Mouse (Mus musculus): ENCODE data around the gene Unc80. TPM values are rescaled to one million over a fixed set of nuclear protein-coding genes. Genes with fewer than 3 reads are reported as not detected.
A peak's percentile ranks its signal among the peaks of the same experiment; 100 is the strongest.

The Unc80 gene
- polyA plus RNA-seq, 1 experiment from 2014 or later: 0.01 TPM

DNA sequence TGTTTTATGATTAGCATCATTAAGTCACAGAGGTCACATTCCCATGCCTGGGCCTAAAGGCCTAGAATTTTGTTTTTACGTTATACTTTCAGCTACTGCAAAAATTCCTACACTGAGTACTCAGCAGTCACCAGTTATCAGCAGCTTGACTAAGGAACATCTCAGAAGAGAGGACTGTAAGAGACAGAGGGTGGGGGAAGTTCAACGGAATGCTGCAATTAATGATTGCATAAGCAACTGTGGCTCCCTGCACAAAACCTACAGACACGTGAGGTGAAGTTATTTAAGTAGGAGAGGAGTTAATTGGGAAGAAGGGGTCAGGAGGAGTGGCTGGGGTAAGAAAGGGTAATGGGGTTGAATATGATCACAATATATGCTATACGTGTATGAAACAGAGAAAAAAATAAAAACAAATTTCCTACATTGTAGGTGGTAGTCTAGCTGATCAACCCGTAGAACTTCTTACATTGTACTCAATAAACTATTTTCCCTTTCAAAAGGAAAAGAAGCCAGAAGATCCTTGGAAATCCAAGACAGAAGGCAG lies 232.1 kb downstream of the Unc80 start:
- WGBS: 43% methylated on average over 5 of the region's 5 CpGs
- no peaks in the 10 kb centered on the region for H3K4me1 ChIP-seq (replicated peaks; ENCODE audit: insufficient read depth, low read length)
- H3K9me3 ChIP-seq (replicated peaks; ENCODE audit: low read length): no peaks in the 10 kb centered on the region
- H3K4me2 ChIP-seq (ENCODE audit: low read length): peak overlapping the region; percentile 76
- no peak overlapping the region for H3K9ac ChIP-seq (ENCODE audit: low read depth, low read length)
- ATAC-seq (replicated peaks; ENCODE audit: low FRiP score, low read depth) (peak; percentile 4; the same call in 1 of the 2 replicates), DNase-seq (ENCODE audit: low spot score) (no peak)
- no peak for TF ChIP-seq CTCF (IDR thresholded peaks at IDR 0.05; ENCODE audit: low read depth)
- no peaks in the 10 kb centered on the region for H3K27me3 ChIP-seq (ENCODE audit: insufficient read depth, low read length)
- H3K4me3 ChIP-seq (replicated peaks; ENCODE audit: low read depth, low read length): peak overlapping the region; percentile 87
- no peaks in the 10 kb centered on the region for H3K36me3 ChIP-seq (ENCODE audit: insufficient read depth, low read length)
- no peak overlapping the region for H3K27ac ChIP-seq

DNA sequence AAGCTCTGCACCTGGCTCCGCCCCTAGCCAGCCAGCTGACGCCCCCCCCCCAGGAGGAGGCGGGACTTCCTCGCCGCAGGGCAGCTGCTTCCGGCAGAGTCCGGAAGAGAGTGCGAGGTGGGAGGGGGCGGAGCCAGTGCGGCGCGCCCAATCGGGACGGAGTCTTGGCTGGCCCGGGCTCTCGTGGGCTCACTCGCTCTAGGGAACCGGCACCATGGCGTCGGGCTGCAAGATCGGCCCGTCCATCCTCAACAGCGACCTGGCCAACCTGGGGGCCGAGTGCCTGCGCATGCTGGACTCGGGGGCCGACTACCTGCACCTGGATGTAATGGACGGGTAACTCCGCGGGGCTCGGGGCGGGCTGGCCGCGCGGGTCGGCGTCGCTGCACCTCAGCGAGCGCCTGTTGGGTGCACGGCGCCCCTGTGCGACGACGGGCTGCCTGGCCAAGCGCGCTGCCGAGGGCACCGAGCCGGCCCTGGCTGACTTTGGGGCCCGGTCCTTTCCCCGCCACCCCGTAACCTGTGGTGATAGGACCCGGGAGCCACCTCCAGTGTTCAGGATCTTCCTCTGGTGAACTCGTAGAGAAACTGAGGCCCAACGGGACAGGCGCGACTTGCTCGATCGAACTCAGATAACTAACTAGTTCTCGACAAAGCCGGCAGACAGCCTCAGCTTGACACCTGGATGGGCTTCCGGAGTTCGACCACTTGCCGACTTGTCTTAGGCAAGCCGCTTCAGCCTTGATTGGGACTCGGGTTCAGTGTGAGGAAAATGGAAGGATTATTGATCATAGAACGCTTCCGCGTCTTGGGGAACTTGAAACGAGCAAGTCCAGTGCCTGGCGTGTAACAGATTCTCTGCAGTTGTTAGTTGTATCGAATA lies 232.8 kb downstream of the Unc80 start, which contains the start of gene Rpe:
Gene Rpe, plus strand, starts transcription at position 139 of the 883 bp plus-strand sequence.
- Histone ChIP-seq H3K4me3 (replicated peaks; ENCODE audit: low read depth, low read length) (peak within 1 kb of the TSS; percentile 87), H3K27me3 (ENCODE audit: insufficient read depth, low read length) (no peaks in the 10 kb centered on the region), H3K4me2 (ENCODE audit: low read length) (peak within 1 kb of the TSS; percentile 76), H3K4me1 (replicated peaks; ENCODE audit: insufficient read depth, low read length) (no peaks in the 10 kb centered on the region), H3K36me3 (ENCODE audit: insufficient read depth, low read length) (no peaks in the 10 kb centered on the region), H3K9ac (ENCODE audit: low read depth, low read length) (peak within 1 kb of the TSS; percentile 84), H3K9me3 (replicated peaks; ENCODE audit: low read length) (no peaks in the 10 kb centered on the region), H3K27ac (peak within 1 kb of the TSS; percentile 88)
- TF ChIP-seq CTCF (IDR thresholded peaks at IDR 0.05; ENCODE audit: low read depth): peak; percentile 2; the same call in 1 of the 2 replicates
- peak; percentile 96 for DNase-seq (ENCODE audit: low spot score)
- under 1% methylated on average over 70 of the region's 73 CpGs for WGBS
- peak; percentile 100 for ATAC-seq (replicated peaks; ENCODE audit: low FRiP score, low read depth)

DNA sequence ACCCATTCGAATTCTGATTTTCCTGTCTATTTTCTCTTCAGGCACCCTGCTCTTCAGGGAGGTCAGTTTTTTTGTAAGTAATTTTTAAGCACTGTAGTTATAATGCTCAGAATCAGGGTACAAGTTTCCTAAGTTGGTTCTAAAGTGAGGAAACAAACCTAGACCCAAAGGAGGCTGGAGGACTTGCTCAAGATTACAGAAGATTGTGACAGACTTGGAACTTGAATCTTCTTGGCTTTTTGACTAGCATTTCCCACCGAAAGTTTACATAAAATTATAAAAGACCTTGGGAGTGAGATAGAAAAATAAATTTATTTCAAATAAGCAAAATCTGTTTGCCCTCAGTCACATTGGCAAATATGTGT lies 233.4 kb downstream of the Unc80 start:
- TF ChIP-seq CTCF (IDR thresholded peaks at IDR 0.05; ENCODE audit: low read depth): no peak
- Histone ChIP-seq H3K9me3 (replicated peaks; ENCODE audit: low read length) (no peaks in the 10 kb centered on the region), H3K4me3 (replicated peaks; ENCODE audit: low read depth, low read length) (peak overlapping the region; percentile 87), H3K4me1 (replicated peaks; ENCODE audit: insufficient read depth, low read length) (no peaks in the 10 kb centered on the region), H3K27ac (no peak overlapping the region), H3K4me2 (ENCODE audit: low read length) (peak overlapping the region; percentile 76), H3K36me3 (ENCODE audit: insufficient read depth, low read length) (no peaks in the 10 kb centered on the region), H3K27me3 (ENCODE audit: insufficient read depth, low read length) (no peaks in the 10 kb centered on the region), H3K9ac (ENCODE audit: low read depth, low read length) (peak overlapping the region; percentile 84)
- 20% methylated on average over 2 of the region's 2 CpGs for WGBS
- ATAC-seq (replicated peaks; ENCODE audit: low FRiP score, low read depth) (no peak), DNase-seq (ENCODE audit: low spot score) (no peak)

DNA sequence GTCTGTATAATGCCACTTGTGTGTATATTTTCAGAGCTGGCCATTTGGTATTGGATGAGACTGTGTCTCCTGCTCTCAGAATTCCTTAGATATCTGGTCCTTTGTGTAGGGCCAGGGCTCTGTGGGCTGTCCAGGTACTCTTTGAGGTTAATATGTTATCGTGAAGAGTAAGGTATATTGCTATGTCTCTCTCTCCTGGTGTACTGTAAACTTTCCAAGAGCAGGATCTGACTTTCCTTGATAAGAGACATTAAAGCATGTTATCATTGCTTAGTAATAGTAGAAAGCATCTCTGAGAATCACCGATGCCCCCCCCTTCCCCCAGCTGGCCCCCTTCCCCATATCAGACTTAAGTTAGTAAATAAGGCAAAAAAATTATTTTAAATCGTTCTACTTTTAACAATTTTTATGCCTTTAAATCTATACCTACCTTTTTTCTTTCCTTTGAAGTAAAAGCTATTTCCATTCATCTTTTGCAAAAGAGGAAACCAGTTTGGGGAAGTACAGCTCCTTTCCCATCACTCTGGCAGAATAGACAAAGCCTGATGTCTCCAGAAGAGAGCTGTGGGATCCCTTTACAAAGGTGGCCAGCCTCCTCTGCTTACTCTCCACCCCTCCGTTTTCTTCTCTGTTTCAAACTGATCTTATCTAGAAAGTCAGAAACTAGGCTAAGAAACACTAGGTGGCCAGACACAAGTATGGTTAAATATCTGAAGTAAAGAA lies 234.6 kb downstream of the Unc80 start:
- Histone ChIP-seq H3K4me3 (replicated peaks; ENCODE audit: low read depth, low read length) (no peak overlapping the region), H3K27ac (no peak overlapping the region), H3K4me1 (replicated peaks; ENCODE audit: insufficient read depth, low read length) (no peaks in the 10 kb centered on the region), H3K36me3 (ENCODE audit: insufficient read depth, low read length) (no peaks in the 10 kb centered on the region), H3K27me3 (ENCODE audit: insufficient read depth, low read length) (no peaks in the 10 kb centered on the region), H3K9me3 (replicated peaks; ENCODE audit: low read length) (no peaks in the 10 kb centered on the region), H3K4me2 (ENCODE audit: low read length) (no peak overlapping the region), H3K9ac (ENCODE audit: low read depth, low read length) (no peak overlapping the region)
- TF ChIP-seq CTCF (IDR thresholded peaks at IDR 0.05; ENCODE audit: low read depth): no peak
- DNase-seq (ENCODE audit: low spot score) (no peak), ATAC-seq (replicated peaks; ENCODE audit: low FRiP score, low read depth) (no peak)
- 86% methylated on average over 4 of the region's 4 CpGs for WGBS

DNA sequence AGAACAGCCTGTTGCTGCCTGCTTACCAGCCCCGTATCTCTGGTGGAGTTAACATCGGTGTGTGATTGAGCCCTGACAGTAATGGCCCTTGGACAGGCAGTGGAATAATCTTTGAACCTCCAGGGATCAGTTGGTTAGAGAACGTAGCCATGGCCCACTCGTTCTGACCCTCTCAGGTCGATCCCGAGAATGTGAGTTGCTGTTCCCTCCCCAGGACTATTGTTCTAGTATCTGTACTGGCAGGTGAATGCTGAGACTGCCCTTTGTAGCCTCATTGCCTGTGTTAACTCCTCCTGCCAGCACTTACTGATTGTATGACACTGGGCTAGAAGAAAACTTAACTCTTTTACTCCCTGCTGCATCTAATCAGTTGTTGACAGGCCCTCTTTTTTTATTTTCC lies 236.4 kb downstream of the Unc80 start:
- DNase-seq (ENCODE audit: low spot score) (no peak), ATAC-seq (replicated peaks; ENCODE audit: low FRiP score, low read depth) (no peak)
- no peaks in the 10 kb centered on the region for H3K9me3 ChIP-seq (replicated peaks; ENCODE audit: low read length)
- H3K4me1 ChIP-seq (replicated peaks; ENCODE audit: insufficient read depth, low read length): no peaks in the 10 kb centered on the region
- TF ChIP-seq CTCF (IDR thresholded peaks at IDR 0.05; ENCODE audit: low read depth): no peak
- peaks cover 3% of the 10 kb centered on the region; the same call in 1 of the 2 replicates for H3K36me3 ChIP-seq (ENCODE audit: insufficient read depth, low read length)
- no peak overlapping the region for H3K4me2 ChIP-seq (ENCODE audit: low read length)
- H3K27me3 ChIP-seq (ENCODE audit: insufficient read depth, low read length): no peaks in the 10 kb centered on the region
- 40% methylated on average over 6 of the region's 6 CpGs for WGBS
- H3K4me3 ChIP-seq (replicated peaks; ENCODE audit: low read depth, low read length): no peak overlapping the region
- H3K27ac ChIP-seq: no peak overlapping the region
- no peak overlapping the region for H3K9ac ChIP-seq (ENCODE audit: low read depth, low read length)

DNA sequence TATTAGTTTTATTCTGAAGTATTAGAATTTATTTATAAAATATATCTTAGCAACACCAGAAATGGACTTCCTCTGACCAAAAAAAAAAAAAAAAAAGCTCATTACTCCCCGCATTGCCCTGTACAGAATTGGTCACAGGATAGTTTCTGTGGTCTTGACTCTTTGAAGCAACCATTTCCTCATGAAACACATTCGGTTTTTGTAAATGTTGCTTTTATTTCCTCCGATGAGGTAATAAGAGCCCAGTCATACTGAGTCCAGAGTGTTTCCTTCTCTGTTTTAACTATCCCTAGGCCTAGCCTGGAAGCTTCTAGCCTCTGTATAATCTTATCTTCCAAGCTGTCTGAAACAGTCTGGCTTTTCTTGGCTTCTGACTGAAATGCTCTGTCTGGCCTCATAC lies 244.7 kb downstream of the Unc80 start:
- TF ChIP-seq CTCF (IDR thresholded peaks at IDR 0.05; ENCODE audit: low read depth): no peak
- H3K9me3 ChIP-seq (replicated peaks; ENCODE audit: low read length): no peaks in the 10 kb centered on the region
- no peak for ATAC-seq (replicated peaks; ENCODE audit: low FRiP score, low read depth)
- H3K4me3 ChIP-seq (replicated peaks; ENCODE audit: low read depth, low read length): no peak overlapping the region
- no peaks in the 10 kb centered on the region for H3K4me1 ChIP-seq (replicated peaks; ENCODE audit: insufficient read depth, low read length)
- no peak overlapping the region for H3K4me2 ChIP-seq (ENCODE audit: low read length)
- 99% methylated on average over 3 of the region's 3 CpGs for WGBS
- H3K27me3 ChIP-seq (ENCODE audit: insufficient read depth, low read length): no peaks in the 10 kb centered on the region
- H3K27ac ChIP-seq: no peak overlapping the region
- DNase-seq (ENCODE audit: low spot score): no peak
- H3K36me3 ChIP-seq (ENCODE audit: insufficient read depth, low read length): peaks cover 21% of the 10 kb centered on the region; the same call in 1 of the 2 replicates
- no peak overlapping the region for H3K9ac ChIP-seq (ENCODE audit: low read depth, low read length)

Measured in kidney, postnatal 0 days (tissue).